Mouse (Mus musculus): ENCODE data around the gene Olfr1163.

DNA sequence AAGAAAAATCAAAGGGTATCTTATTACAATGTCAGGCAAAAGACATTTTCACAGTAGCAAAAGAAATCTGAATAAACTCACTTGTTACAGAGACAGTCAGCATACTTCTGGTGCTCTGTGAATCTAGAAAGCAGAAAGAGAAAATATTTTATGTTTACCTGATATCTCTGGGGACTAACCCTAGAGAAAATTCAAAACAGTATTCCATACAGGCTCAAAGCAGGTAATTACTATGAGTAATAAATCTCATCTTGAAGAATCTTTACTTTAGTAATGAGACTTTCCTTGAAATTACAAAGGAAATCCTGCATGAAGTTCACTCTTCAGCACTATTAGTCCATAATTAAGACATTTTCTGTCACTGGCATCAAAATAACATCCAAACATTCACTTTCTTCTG lies at the start of gene Olfr1163:
- TF ChIP-seq POLR2A (IDR thresholded peaks at IDR 0.05; ENCODE audit: low read depth, low read length) (no peak), CTCF (IDR thresholded peaks at IDR 0.05; ENCODE audit: borderline replicate concordance, insufficient read depth, low read length) (no peak)

Data from embryonic fibroblast, embryonic 13.5 days (primary cell).